In the genomic region with DNA sequence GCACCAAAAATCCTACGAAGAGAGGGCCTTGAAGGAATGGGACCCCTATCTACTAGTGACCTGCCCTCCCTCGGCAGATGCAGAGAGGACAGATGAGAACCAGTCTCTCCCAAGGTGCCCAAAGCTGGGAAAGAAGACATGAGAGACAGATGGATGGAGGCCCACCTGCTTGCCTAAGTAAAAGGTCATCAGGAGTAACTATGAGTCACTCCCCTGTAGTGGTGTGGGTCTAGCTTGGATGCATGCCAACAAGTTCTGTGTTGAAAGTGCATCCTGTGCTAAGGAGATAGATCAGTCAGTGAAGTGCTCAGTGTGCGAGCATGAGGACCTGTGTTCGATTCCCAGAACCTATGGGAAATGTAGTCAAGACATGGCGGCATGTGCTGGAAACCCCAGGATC, we compare ENCODE assay signal across 25 mouse cellular contexts. TPM values are rescaled to one million over a fixed set of nuclear protein-coding genes. Genes with fewer than 3 reads are reported as not detected.
"Had no signal": no experiment of that assay in that cellular context is flagged by ENCODE, and none has a peak within 500 bp of the region (broad histone marks: within the 10 kb centered on the region; RNA-seq: fewer than 3 reads in every experiment).

No protein-coding gene starts in this region.

- H3K4me3 ChIP-seq: liver, embryonic 15.5 days; lung, embryonic 15.5 days; midbrain, embryonic 12.5 days; myocyte; neural tube, embryonic 13.5 days; neural tube, embryonic 15.5 days had no signal

- H3K27me3 ChIP-seq: neural tube, embryonic 13.5 days; neural tube, embryonic 15.5 days had no signal

- H3K4me2 ChIP-seq: liver, embryonic 15.5 days; lung, embryonic 15.5 days; midbrain, embryonic 12.5 days; neural tube, embryonic 13.5 days had no signal

- H3K9me3 ChIP-seq: liver, embryonic 15.5 days; lung, embryonic 15.5 days; midbrain, embryonic 12.5 days; neural tube, embryonic 13.5 days; neural tube, embryonic 15.5 days had no signal

- H3K9ac ChIP-seq: liver, embryonic 15.5 days; liver, postnatal 0 days; lung, embryonic 15.5 days; midbrain, embryonic 12.5 days; neural tube, embryonic 15.5 days had no signal

- DNase-seq: liver, postnatal 0 days; lung, adult 2 months; lung, postnatal 14 days; lung, postnatal 36 days; midbrain, embryonic 14.5 days; retina, postnatal 1 day; right cerebral cortex, adult 18-20 months; right cerebral cortex, postnatal 25 days; right cerebral cortex, postnatal 4 days; spleen, adult 18-20 months; thymus, adult 18-20 months; thymus, postnatal 14 days; thymus, postnatal 36 days had no signal

- ATAC-seq: liver, postnatal 0 days; lung, postnatal 0 days; midbrain, embryonic 16.5 days had no signal

- H3K36me3 ChIP-seq: liver, embryonic 15.5 days; midbrain, embryonic 12.5 days; neural tube, embryonic 13.5 days; neural tube, embryonic 15.5 days had no signal

- H3K27ac ChIP-seq: liver, embryonic 15.5 days; lung, embryonic 15.5 days; macrophage; midbrain, embryonic 12.5 days; neural tube, embryonic 15.5 days had no signal

RNA-seq across cellular contexts. Expression of gene Cadm4, which starts 2.9 kb away (rescaled TPM):
- polyA plus RNA-seq: macrophage had no signal

RNA-seq across cellular contexts. Expression of gene Irgc1, which starts 26.8 kb away (rescaled TPM):
- polyA plus RNA-seq: lung, embryonic 15.5 days; macrophage; midbrain, embryonic 12.5 days; midbrain, embryonic 14.5 days; midbrain, embryonic 16.5 days; neural tube, embryonic 11.5 days; neural tube, embryonic 13.5 days; neural tube, embryonic 15.5 days; stomach, embryonic 14.5 days had no signal

RNA-seq across cellular contexts. Expression of gene AC161166.1, which starts 33.3 kb away (rescaled TPM):
- polyA plus RNA-seq: liver, embryonic 15.5 days; liver, postnatal 0 days; lung, adult 2 months; macrophage; small intestine, adult 2 months had no signal
